Mouse (Mus musculus) MEL (cell line): Measurements from ENCODE around the gene Ppm1e. TPM values are rescaled to one million over a fixed set of nuclear protein-coding genes. Genes with fewer than 3 reads are reported as not detected.

Experiments used
- DNase-seq: peaks from one replicate; pipeline ENCODE4 v3.0.0; 2011; ENCODE audit warnings: low read depth, low spot score
- H3K27ac ChIP-seq: 2 replicates; pipeline ENCODE4 v1.5.1; 2012; ENCODE audit warnings: low read depth, mild to moderate bottlenecking, control low read depth, low read length, moderate library complexity; ENCODE audit not compliant: control insufficient read depth
- H3K27me3 ChIP-seq, 2 experiments: fragments of 150-350 bp in 1 of 2; sonication (generic) in 1 of 2; 2 replicates each; pipeline ENCODE4 v1.6.1; 2012; ENCODE audit warnings: low read length in 2 of 2, mild to moderate bottlenecking in 2 of 2, improper control_type of control experiment in 1 of 2, moderate library complexity in 1 of 2; ENCODE audit not compliant: insufficient read depth in 2 of 2, control insufficient read depth in 1 of 2
- H3K36me3 ChIP-seq, 2 experiments: 2 replicates each; pipeline ENCODE4 v1.6.1; 2012 to 2014; ENCODE audit warnings: low read length in 2 of 2, improper control_type of control experiment in 1 of 2, inconsistent platforms in 1 of 2, mild to moderate bottlenecking in 1 of 2; ENCODE audit not compliant: insufficient read depth in 2 of 2, control insufficient read depth in 1 of 2
- H3K4me1 ChIP-seq, 2 experiments: fragments of 150-350 bp in 1 of 2; sonication (generic) in 1 of 2; 2 replicates each; pipeline ENCODE4 v1.6.1; 2012; ENCODE audit warnings: low read length in 2 of 2, improper control_type of control experiment in 1 of 2, mild to moderate bottlenecking in 1 of 2; ENCODE audit not compliant: insufficient read depth in 2 of 2, control insufficient read depth in 1 of 2
- H3K4me3 ChIP-seq, 2 experiments: fragments of 150-350 bp in 1 of 2; sonication (generic) in 1 of 2; 2 replicates each; pipeline ENCODE4 v1.5.1; 2012; ENCODE audit warnings: low read depth in 2 of 2, low read length in 2 of 2, mild to moderate bottlenecking in 2 of 2, moderate library complexity in 2 of 2, control low read depth in 1 of 2, improper control_type of control experiment in 1 of 2; ENCODE audit not compliant: control insufficient read depth in 1 of 2, insufficient read depth in 1 of 2
- H3K79me2 ChIP-seq: 2 replicates; pipeline ENCODE4 v1.6.1; 2012; ENCODE audit warnings: mild to moderate bottlenecking, low read length, moderate library complexity; ENCODE audit not compliant: control insufficient read depth, poor library complexity, insufficient read depth
- H3K9ac ChIP-seq: 2 replicates; pipeline ENCODE4 v1.6.1; 2012; ENCODE audit warnings: low read depth, mild to moderate bottlenecking, control low read depth, low read length, moderate library complexity; ENCODE audit not compliant: control insufficient read depth, poor library complexity, severe bottlenecking
- H3K9me3 ChIP-seq: fragments of 150-350 bp; sonication (generic); replicated peaks from 2 replicates; pipeline ENCODE4 v1.6.1; 2012; ENCODE audit warnings: mild to moderate bottlenecking, low read length, improper control_type of control experiment, moderate library complexity; ENCODE audit not compliant: insufficient read depth
- BHLHE40 ChIP-seq: IDR thresholded peaks from 2 replicates; pipeline ENCODE4 v1.6.1; 2012; ENCODE audit warnings: low read depth, mild to moderate bottlenecking, inconsistent platforms, low read length, improper control_type of control experiment, borderline replicate concordance
- CHD1 ChIP-seq: IDR thresholded peaks from 2 replicates; pipeline ENCODE4 v1.6.1; 2012; ENCODE audit warnings: low read depth, mild to moderate bottlenecking, inconsistent platforms, low read length, improper control_type of control experiment
- CHD2 ChIP-seq: IDR thresholded peaks from 2 replicates; pipeline ENCODE4 v1.6.1; 2011; ENCODE audit warnings: low read length, improper control_type of control experiment
- CTCF ChIP-seq, 3 experiments: IDR thresholded peaks in 2 of 3; conservative IDR thresholded peaks in 1 of 3; 2 replicates each; pipeline ENCODE4 v1.5.1; 2011 to 2012; ENCODE audit warnings: low read length in 3 of 3, low read depth in 2 of 3, mild to moderate bottlenecking in 2 of 3, improper control_type of control experiment in 1 of 3, inconsistent platforms in 1 of 3, mixed read lengths in 1 of 3, moderate library complexity in 1 of 3; ENCODE audit not compliant: control insufficient read depth in 1 of 3, insufficient read depth in 1 of 3, poor library complexity in 1 of 3, severe bottlenecking in 1 of 3
- E2F4 ChIP-seq: IDR thresholded peaks from 2 replicates; pipeline ENCODE4 v1.6.1; 2011; ENCODE audit warnings: low read depth, low read length, improper control_type of control experiment, borderline replicate concordance
- ELF1 ChIP-seq: IDR thresholded peaks from 2 replicates; pipeline ENCODE4 v1.6.1; 2014; ENCODE audit warnings: low read depth, mild to moderate bottlenecking, inconsistent platforms, low read length, improper control_type of control experiment, moderate library complexity
- EP300 ChIP-seq, 2 experiments: IDR thresholded peaks; 2 replicates each; pipeline ENCODE4 v1.6.1; 2011; ENCODE audit warnings: improper control_type of control experiment in 2 of 2, low read length in 2 of 2, low read depth in 1 of 2, mild to moderate bottlenecking in 1 of 2
- ETS1 ChIP-seq: IDR thresholded peaks from 2 replicates; pipeline ENCODE4 v1.6.1; 2012; ENCODE audit warnings: low read depth, mild to moderate bottlenecking, inconsistent platforms, low read length, improper control_type of control experiment, moderate library complexity
- GABPA ChIP-seq: IDR thresholded peaks from 2 replicates; pipeline ENCODE4 v1.6.1; 2012; ENCODE audit warnings: low read depth, mild to moderate bottlenecking, inconsistent platforms, low read length, improper control_type of control experiment, moderate library complexity
- HCFC1 ChIP-seq: IDR thresholded peaks from 2 replicates; pipeline ENCODE4 v1.6.1; 2012; ENCODE audit warnings: low read depth, mild to moderate bottlenecking, inconsistent platforms, low read length, improper control_type of control experiment, moderate library complexity
- JUND ChIP-seq: IDR thresholded peaks from 2 replicates; pipeline ENCODE4 v1.6.1; 2011; ENCODE audit warnings: low read depth, mild to moderate bottlenecking, improper control_type of control experiment, low read length
- KAT2A ChIP-seq: conservative IDR thresholded peaks from 2 replicates; pipeline ENCODE4 v1.6.1; 2012; ENCODE audit warnings: low read depth, low read length, improper control_type of control experiment, inconsistent platforms
- MAFK ChIP-seq: IDR thresholded peaks from 2 replicates; pipeline ENCODE4 v1.6.1; 2011; ENCODE audit warnings: low read depth, mild to moderate bottlenecking, low read length, improper control_type of control experiment, borderline replicate concordance
- MAX ChIP-seq: IDR thresholded peaks from 2 replicates; pipeline ENCODE4 v1.6.1; 2011; ENCODE audit warnings: low read length, improper control_type of control experiment
- MAZ ChIP-seq: IDR thresholded peaks from 2 replicates; pipeline ENCODE4 v1.6.1; 2012; ENCODE audit warnings: low read depth, mild to moderate bottlenecking, inconsistent platforms, low read length, improper control_type of control experiment
- MEF2A ChIP-seq: IDR thresholded peaks from 2 replicates; pipeline ENCODE4 v1.6.1; 2014; ENCODE audit warnings: low read depth, mild to moderate bottlenecking, inconsistent platforms, low read length, improper control_type of control experiment; ENCODE audit not compliant: poor library complexity, insufficient replicate concordance, severe bottlenecking; ENCODE audit errors: extremely low read depth
- MXI1 ChIP-seq: IDR thresholded peaks from 2 replicates; pipeline ENCODE4 v1.6.1; 2011; ENCODE audit warnings: mild to moderate bottlenecking, low read depth, low read length, improper control_type of control experiment
- MYB ChIP-seq: IDR thresholded peaks from 2 replicates; pipeline ENCODE4 v1.6.1; 2011; ENCODE audit warnings: mild to moderate bottlenecking, low read depth, low read length, improper control_type of control experiment
- MYC ChIP-seq: IDR thresholded peaks from 2 replicates; pipeline ENCODE4 v1.6.1; 2011; ENCODE audit warnings: low read depth, mild to moderate bottlenecking, low read length, improper control_type of control experiment, moderate library complexity
- NELFE ChIP-seq: IDR thresholded peaks from 2 replicates; pipeline ENCODE4 v1.6.1; 2011; ENCODE audit warnings: low read depth, low read length, improper control_type of control experiment
- NRF1 ChIP-seq: IDR thresholded peaks from 2 replicates; pipeline ENCODE4 v1.6.1; 2014; ENCODE audit warnings: low read depth, mild to moderate bottlenecking, inconsistent platforms, low read length, improper control_type of control experiment, moderate library complexity; ENCODE audit not compliant: poor library complexity, insufficient read depth, severe bottlenecking
- POLR2A ChIP-seq, 2 experiments: IDR thresholded peaks; 2 replicates each; pipeline ENCODE4 v1.6.1; 2011 to 2012; ENCODE audit warnings: low read length in 2 of 2, mild to moderate bottlenecking in 2 of 2, control low read depth in 1 of 2, improper control_type of control experiment in 1 of 2, low read depth in 1 of 2, moderate library complexity in 1 of 2; ENCODE audit not compliant: control insufficient read depth in 1 of 2, insufficient read depth in 1 of 2, poor library complexity in 1 of 2
- POLR2AphosphoS2 ChIP-seq: IDR thresholded peaks from 2 replicates; pipeline ENCODE4 v1.6.1; 2011; ENCODE audit warnings: low read length, improper control_type of control experiment
- POLR2AphosphoS5 ChIP-seq: IDR thresholded peaks from 2 replicates; pipeline ENCODE4 v1.6.1; 2012; ENCODE audit warnings: low read depth, borderline replicate concordance, mild to moderate bottlenecking, inconsistent platforms, low read length, moderate library complexity, mixed read lengths
- RAD21 ChIP-seq: IDR thresholded peaks from 2 replicates; pipeline ENCODE4 v1.6.1; 2011; ENCODE audit warnings: mild to moderate bottlenecking, low read depth, low read length, improper control_type of control experiment
- RCOR1 ChIP-seq: IDR thresholded peaks from 2 replicates; pipeline ENCODE4 v1.6.1; 2012; ENCODE audit warnings: low read depth, mild to moderate bottlenecking, inconsistent platforms, low read length, improper control_type of control experiment
- SIN3A ChIP-seq: IDR thresholded peaks from 2 replicates; pipeline ENCODE4 v1.6.1; 2012; ENCODE audit warnings: low read length, improper control_type of control experiment, inconsistent platforms
- SMC3 ChIP-seq: IDR thresholded peaks from 2 replicates; pipeline ENCODE4 v1.6.1; 2011; ENCODE audit warnings: low read depth, low read length, improper control_type of control experiment
- TBP ChIP-seq: IDR thresholded peaks from 2 replicates; pipeline ENCODE4 v1.8.0; 2011; ENCODE audit warnings: low read depth, low read length, improper control_type of control experiment
- TCF12 ChIP-seq: IDR thresholded peaks from 2 replicates; pipeline ENCODE4 v1.6.1; 2014; ENCODE audit warnings: low read depth, mild to moderate bottlenecking, inconsistent platforms, low read length, improper control_type of control experiment, moderate library complexity
- UBTF ChIP-seq: IDR thresholded peaks from 2 replicates; pipeline ENCODE4 v1.6.1; 2012; ENCODE audit warnings: low read depth, mild to moderate bottlenecking, inconsistent platforms, low read length, improper control_type of control experiment, moderate library complexity, borderline replicate concordance; ENCODE audit not compliant: insufficient read depth
- USF1 ChIP-seq: IDR thresholded peaks from 2 replicates; pipeline ENCODE4 v1.6.1; 2014; ENCODE audit warnings: low read depth, mild to moderate bottlenecking, inconsistent platforms, low read length, improper control_type of control experiment, moderate library complexity
- USF2 ChIP-seq, 2 experiments: IDR thresholded peaks; 2 replicates each; pipeline ENCODE4 v1.6.1; 2011 to 2012; ENCODE audit warnings: improper control_type of control experiment in 2 of 2, low read length in 2 of 2, borderline replicate concordance in 1 of 2, inconsistent platforms in 1 of 2, low read depth in 1 of 2, mild to moderate bottlenecking in 1 of 2; ENCODE audit not compliant: insufficient read depth in 1 of 2
- ZC3H11A ChIP-seq: IDR thresholded peaks from 2 replicates; pipeline ENCODE4 v1.6.1; 2012; ENCODE audit warnings: low read depth, mild to moderate bottlenecking, inconsistent platforms, low read length, improper control_type of control experiment
- ZKSCAN1 ChIP-seq: IDR thresholded peaks from 2 replicates; pipeline ENCODE4 v1.6.1; 2012; ENCODE audit warnings: low read depth, mild to moderate bottlenecking, inconsistent platforms, low read length, improper control_type of control experiment, moderate library complexity
- ZNF384 ChIP-seq: IDR thresholded peaks from 2 replicates; pipeline ENCODE4 v1.6.1; 2012; ENCODE audit warnings: low read depth, mild to moderate bottlenecking, inconsistent platforms, low read length, improper control_type of control experiment
- polyA plus RNA-seq, 2 experiments: library from polyadenylated mRNA; stranded (reverse) in 1 of 2; unstranded in 1 of 2; fragments of >175 nt in 1 of 2; fragments of >200 nt in 1 of 2; gene quantifications; 2 replicates each; pipeline versions ENCODE4 v1.2.1 to v1.2.4; 2012; ENCODE audit warnings: low replicate concordance in 2 of 2, low read depth in 1 of 2; ENCODE audit not compliant: insufficient read length in 2 of 2, insufficient read depth in 1 of 2, missing spikeins in 1 of 2
- total RNA-seq: library from RNA; depleted of rRNA; stranded (reverse); fragments of 300-350 nt; gene quantifications from 2 replicates; pipeline ENCODE4 v1.2.3, GENCODE M21; 2012

Ppm1e gene
- total and polyA plus RNA-seq, 3 experiments: 1.3 to 2.8 TPM; not detected in 1

DNA sequence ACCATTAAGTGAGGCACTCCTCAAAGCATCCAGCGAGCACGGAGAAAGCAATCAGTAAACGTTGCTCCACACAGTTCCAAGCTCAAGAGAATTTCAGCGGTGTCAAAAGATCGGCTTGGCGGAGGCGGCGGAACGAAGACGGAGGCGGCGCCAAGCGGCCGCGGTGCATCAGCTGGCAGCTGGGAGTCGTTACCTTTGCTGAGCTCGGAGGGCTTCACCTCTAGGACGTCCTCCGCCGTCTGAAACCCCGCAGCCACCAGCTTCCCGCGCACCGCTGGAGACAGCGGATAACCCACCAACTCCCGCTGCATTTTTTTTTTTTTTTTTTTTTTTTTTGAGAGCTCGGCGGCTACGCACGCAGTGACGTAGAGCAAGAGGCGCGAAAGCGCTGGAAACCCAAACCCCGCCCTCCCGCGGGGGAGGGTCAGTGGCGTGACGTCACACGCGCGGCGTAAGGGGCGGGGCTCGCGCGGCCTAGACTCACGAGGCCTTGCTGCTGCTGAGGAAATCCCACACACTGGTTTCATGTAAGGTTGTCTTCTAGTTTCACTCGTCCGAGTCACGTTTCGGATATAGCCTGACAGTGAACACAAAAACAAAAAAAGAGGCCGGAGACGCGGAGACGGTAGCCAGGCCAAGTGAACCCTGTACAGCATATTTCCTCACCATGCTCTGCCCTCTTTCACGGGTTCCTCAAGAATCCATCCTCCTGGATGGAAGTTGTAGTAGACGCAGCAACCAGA, 45.5 kb upstream of the Ppm1e start:
- peak; percentile 99 for DNase-seq
- Histone ChIP-seq H3K4me1 (peaks cover 0 to 9% of the 10 kb centered on the region in 2 experiments; a peak in 2 of 4 replicates), H3K79me2 (peaks cover 4% of the 10 kb centered on the region; the same call in 1 of the 2 replicates)
- no peak for TF ChIP-seq USF2 (IDR thresholded peaks at IDR 0.05; ENCODE audit: borderline replicate concordance in 1 of 2, insufficient read depth in 1 of 2, low read depth in 1 of 2, low read length in 2 of 2)
- TF ChIP-seq TCF12: peak; percentile 70
- no peak for TF ChIP-seq JUND
- TF ChIP-seq ETS1: peak; percentile 60
- TF ChIP-seq MAZ: peak; percentile 94
- TF ChIP-seq ZKSCAN1: no peak; the same call in 1 of the 2 replicates
- TF ChIP-seq RCOR1: no peak; the same call in 1 of the 2 replicates
- TF ChIP-seq ZC3H11A: no peak
- peak; percentile 98 for TF ChIP-seq E2F4
- TF ChIP-seq UBTF: no peak
- TF ChIP-seq GABPA: no peak
- TF ChIP-seq MAFK: no peak
- TF ChIP-seq POLR2AphosphoS5: no peak
- TF ChIP-seq MYB: no peak
- peak; percentile 79 for TF ChIP-seq HCFC1
- peak; percentile 100 for TF ChIP-seq ZNF384
- peak; percentile 91 for TF ChIP-seq MAX
- TF ChIP-seq BHLHE40: peak; percentile 73; the same call in 1 of the 2 replicates
- no peak for TF ChIP-seq CHD1
- TF ChIP-seq NELFE: peak; percentile 99
- TF ChIP-seq MEF2A: no peak
- peak; percentile 94 for TF ChIP-seq MYC
- TF ChIP-seq MXI1: peak; percentile 77
- peak; percentile 81 for TF ChIP-seq SIN3A
- no peak for TF ChIP-seq NRF1
- no peak for TF ChIP-seq CHD2
- TF ChIP-seq EP300 (IDR thresholded peaks at IDR 0.05; ENCODE audit: low read depth in 1 of 2, low read length in 2 of 2): no peak
- TF ChIP-seq USF1: no peak
- TF ChIP-seq RAD21: no peak
- no peak for TF ChIP-seq CTCF (IDR thresholded peaks at IDR 0.05 in 2 of 3, conservative IDR thresholded peaks at IDR 0.05 in 1 of 3; ENCODE audit: control insufficient read depth in 1 of 3, insufficient read depth in 1 of 3, low read depth in 2 of 3, low read length in 3 of 3, poor library complexity in 1 of 3, severe bottlenecking in 1 of 3)
- TF ChIP-seq KAT2A: peak; percentile 24; the same call in 1 of the 2 replicates
- TF ChIP-seq POLR2AphosphoS2: peak; percentile 99
- TF ChIP-seq POLR2A (IDR thresholded peaks at IDR 0.05; ENCODE audit: control insufficient read depth in 1 of 2, insufficient read depth in 1 of 2, low read depth in 1 of 2, low read length in 2 of 2, poor library complexity in 1 of 2): peak; percentile 79 to 99
- TF ChIP-seq TBP: peak; percentile 91
- TF ChIP-seq SMC3: no peak; the same call in 1 of the 2 replicates
- TF ChIP-seq ELF1: no peak

More for the DNA sequence above, 45.5 kb upstream of the Ppm1e start:
- Histone ChIP-seq H3K4me3 (peak overlapping the region; percentile 64 to 84), H3K9me3 (no peaks in the 10 kb centered on the region), H3K9ac (peak overlapping the region; percentile 90), H3K27ac (peak overlapping the region; percentile 90), H3K36me3 (peaks cover 0 to 6% of the 10 kb centered on the region in 2 experiments; a peak in 2 of 4 replicates), H3K27me3 (no peaks in the 10 kb centered on the region)
